Mouse (Mus musculus) T-helper 2 cell (primary cell): ENCODE measurements around the gene Apopt1.

ENCODE experiments used
- in situ Hi-C: fragments of 300-600 bp; cut with MboI, MseI; formaldehyde crosslinking; loops from one replicate; pipeline ENCODE4 v1.15.1; 2025; ENCODE audit warnings: high pct_unique_total_duplicates

The Apopt1 gene

GRCm38 (mm10) chr12:111680661-111681060, 32.4 kb upstream of the Apopt1 start:
- in situ Hi-C loops, result no loop called here

- in situ Hi-C loops, result no loop called here
Observed at GRCm38 (mm10) chr12:111681305-111681704, 31.8 kb upstream of the Apopt1 start.

- in situ Hi-C loops, result no loop called here
Observed at GRCm38 (mm10) chr12:111682003-111682402, 31.1 kb upstream of the Apopt1 start.

- in situ Hi-C loops, result no loop called here
Observed at GRCm38 (mm10) chr12:111682806-111683205, 30.3 kb upstream of the Apopt1 start.

GRCm38 (mm10) chr12:111686390-111686789, 26.7 kb upstream of the Apopt1 start:
- in situ Hi-C loops, result no loop called here

- in situ Hi-C loops, result no loop called here
Observed at GRCm38 (mm10) chr12:111687350-111688068, 25.6 kb upstream of the Apopt1 start.

- in situ Hi-C loops, result no loop called here
Observed at GRCm38 (mm10) chr12:111688069-111688428, 25.0 kb upstream of the Apopt1 start.

- in situ Hi-C loops, result no loop called here
Observed at GRCm38 (mm10) chr12:111689426-111689825, 23.6 kb upstream of the Apopt1 start.

- in situ Hi-C loops, result no loop called here
Observed at GRCm38 (mm10) chr12:111691346-111691872, 21.7 kb upstream of the Apopt1 start.

- in situ Hi-C loops, result no loop called here
Observed at GRCm38 (mm10) chr12:111692899-111693298, 20.2 kb upstream of the Apopt1 start.

- in situ Hi-C loops, result no loop called here
Observed at GRCm38 (mm10) chr12:111693341-111694270, 19.5 kb upstream of the Apopt1 start.

- in situ Hi-C loops, result no loop called here
Observed at GRCm38 (mm10) chr12:111694271-111694781, 18.7 kb upstream of the Apopt1 start.

- in situ Hi-C loops, result loop anchor here (5.0 kb wide), 1 partner anchor 33 kb away; no protein-coding TSS in a partner anchor
Observed at GRCm38 (mm10) chr12:111694880-111695804, 17.9 kb upstream of the Apopt1 start.

GRCm38 (mm10) chr12:111696239-111696638, 16.8 kb upstream of the Apopt1 start:
- in situ Hi-C loops, result loop anchor here (5.0 kb wide), 1 partner anchor 34 kb away; no protein-coding TSS in a partner anchor

- in situ Hi-C loops, result loop anchor here (5.0 kb wide), 1 partner anchor 35 kb away; no protein-coding TSS in a partner anchor
Observed at GRCm38 (mm10) chr12:111697708-111698107, 15.4 kb upstream of the Apopt1 start.

- in situ Hi-C loops, result loop anchor here (5.0 kb wide), 1 partner anchor 36 kb away; no protein-coding TSS in a partner anchor
Observed at GRCm38 (mm10) chr12:111698346-111698913, 14.6 kb upstream of the Apopt1 start.

GRCm38 (mm10) chr12:111699542-111699941, 13.5 kb upstream of the Apopt1 start:
- in situ Hi-C loops, result loop anchor here (5.0 kb wide), 1 partner anchor 37 kb away; no protein-coding TSS in a partner anchor

GRCm38 (mm10) chr12:111700920-111701458, 12.1 kb upstream of the Apopt1 start:
- in situ Hi-C loops, result no loop called here

- in situ Hi-C loops, result no loop called here
Observed at GRCm38 (mm10) chr12:111703301-111703700, 9.8 kb upstream of the Apopt1 start.

- in situ Hi-C loops, result no loop called here
Observed at GRCm38 (mm10) chr12:111704609-111705008, 8.5 kb upstream of the Apopt1 start.
